Mouse (Mus musculus): ENCODE measurements around the gene Dhx33.
A peak's percentile ranks its signal among the peaks of the same experiment; 100 is the strongest.

The Dhx33 gene

DNA sequence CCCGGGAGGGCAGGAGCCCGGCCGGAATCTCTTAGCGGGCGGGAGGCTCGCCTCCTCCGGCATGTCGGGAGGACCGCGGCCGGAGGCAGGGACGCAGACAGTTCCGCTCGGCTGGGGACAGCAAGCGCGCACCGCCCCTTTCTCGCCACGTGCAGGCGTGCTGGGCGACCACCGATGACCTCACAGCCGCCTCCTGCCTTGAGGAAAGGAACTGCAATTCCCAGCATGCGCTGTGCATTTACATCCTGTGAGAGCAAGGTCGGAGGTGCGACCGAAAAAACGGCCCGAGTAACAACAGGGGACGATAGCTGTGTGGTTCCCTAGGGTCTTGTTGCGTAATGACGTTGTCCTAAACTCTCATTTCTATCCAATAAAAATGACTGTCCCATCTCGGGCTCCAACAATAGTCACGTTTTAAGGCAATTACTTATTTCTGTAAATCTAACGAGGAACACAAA is at the start of gene Dhx33:
Gene Dhx33 (minus strand): TSS at position 122 of the 458 bp plus-strand sequence.
- DNase-seq = peak; percentile 97 to 98

DNA sequence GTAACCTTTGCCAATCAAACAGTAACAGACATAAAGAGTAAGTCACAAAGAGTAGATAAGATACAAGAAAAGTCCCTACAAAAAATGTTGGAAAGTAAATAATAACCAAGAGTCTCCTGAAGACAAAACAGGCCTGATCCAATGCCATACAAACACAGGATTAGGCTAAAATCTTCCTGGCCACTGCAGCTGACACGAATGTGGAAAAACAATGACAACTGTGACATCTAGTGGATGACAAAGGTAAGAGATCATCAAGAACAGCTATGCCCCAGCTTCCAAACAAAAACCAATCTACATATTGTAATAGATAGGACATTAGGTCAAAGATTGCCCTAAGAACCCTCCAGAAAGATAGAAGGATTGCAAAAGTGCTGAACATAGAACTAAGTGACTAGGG is 48.3 kb upstream of the Dhx33 start:
- peak; percentile 39 to 67 for DNase-seq

DNA sequence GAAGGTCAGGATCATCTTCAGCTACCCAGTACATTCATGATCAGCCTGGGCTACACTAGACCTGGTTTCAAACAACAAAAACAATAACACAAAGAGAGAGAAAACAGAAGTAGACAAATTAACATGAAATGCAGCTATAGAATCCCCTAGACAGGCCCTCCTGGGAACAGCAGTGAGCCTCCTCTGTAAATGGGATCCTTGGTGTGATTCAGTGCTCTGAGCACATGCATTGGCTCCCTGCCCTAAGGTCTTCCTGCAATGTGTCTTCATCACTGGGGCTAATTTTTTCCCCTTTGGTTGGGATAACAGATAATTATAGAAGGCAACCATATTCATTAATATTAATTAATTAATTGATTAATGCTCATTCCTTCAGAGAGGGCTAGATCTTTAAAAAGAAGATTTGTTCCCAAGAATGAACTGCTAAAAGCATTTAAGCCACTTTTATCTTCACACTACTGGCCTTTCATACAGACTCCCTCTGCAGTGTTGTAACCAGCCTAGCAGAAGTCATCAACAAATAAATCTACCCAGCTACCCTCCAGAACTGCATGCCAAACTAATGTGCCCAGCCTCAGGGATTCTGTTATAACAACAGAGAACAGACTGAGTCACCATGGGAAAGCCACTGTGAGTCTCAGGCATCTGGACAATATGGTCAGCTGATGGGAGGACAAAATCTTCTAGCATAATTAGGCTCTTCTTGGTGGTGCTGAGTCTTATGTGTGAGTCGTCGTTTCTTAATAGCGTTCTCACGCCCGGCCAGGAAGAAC is 35.5 kb upstream of the Dhx33 start:
- no peak for DNase-seq

DNA sequence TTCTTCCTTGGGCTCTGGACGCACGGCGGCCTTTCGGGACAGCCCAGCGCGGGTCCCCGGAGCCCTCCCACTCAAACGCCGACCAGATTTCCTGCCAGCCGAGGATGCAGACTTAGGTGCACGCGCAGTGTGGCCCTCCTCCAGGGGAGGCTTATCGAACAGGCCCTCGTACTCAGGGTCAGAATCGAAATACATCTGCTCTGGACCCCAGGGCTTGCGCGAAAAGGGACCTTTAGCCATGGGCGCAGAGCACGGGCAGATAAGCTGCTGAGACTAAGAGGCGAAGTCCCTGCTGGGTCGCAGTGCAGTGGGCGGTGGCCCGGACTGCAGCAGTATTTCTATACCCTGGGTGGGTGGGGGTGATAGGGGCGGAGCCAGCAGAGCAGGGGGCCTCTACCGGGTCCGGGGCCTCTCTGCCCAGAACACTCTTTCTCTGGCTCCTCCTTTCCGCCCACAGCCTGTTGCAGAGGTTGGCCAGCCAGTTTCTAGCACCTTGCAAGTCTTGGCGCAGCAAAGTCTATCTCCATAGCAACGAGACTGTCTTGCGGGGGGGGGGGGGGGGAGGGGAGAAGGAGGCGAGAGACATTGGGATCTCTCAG is 29.0 kb upstream of the Dhx33 start, which contains the start of gene 6330403K07Rik:
Gene 6330403K07Rik (minus strand): TSS at position 351 of the 599 bp plus-strand sequence.
- peak; percentile 82 to 87 for DNase-seq

DNA sequence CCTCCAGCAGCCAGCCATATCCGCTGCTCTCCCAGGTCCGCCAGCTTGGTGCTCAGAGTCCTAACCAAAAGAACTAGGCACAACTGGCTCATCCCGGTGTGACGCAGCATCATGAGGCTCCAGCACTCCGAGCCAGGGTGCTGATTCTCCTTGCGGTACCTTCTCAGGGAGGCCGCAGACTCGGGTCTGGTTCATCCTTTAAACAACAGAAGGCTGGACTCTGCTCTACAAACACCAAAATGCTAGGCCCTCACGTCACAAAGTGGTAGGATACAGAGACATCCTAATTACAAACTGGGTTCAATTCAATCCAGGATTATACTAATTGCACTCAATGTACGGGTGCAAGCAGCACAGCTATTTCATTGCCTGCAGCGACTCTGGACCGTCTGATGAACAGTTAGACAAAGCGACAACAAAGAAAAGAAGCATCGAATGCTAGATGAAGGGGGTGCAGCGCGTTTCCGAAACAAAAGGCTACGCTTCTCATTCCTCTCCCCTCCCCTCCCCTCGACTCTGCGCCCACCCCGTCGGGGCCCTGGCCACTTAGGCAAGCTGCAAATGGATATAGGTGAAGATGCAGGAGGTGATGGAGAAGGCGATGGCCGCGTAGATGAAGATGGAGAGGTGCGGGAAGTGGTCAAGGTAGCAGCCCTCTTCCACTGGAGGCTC is 28.4 kb upstream of the Dhx33 start:
- DNase-seq = peak; percentile 37 to 64

DNA sequence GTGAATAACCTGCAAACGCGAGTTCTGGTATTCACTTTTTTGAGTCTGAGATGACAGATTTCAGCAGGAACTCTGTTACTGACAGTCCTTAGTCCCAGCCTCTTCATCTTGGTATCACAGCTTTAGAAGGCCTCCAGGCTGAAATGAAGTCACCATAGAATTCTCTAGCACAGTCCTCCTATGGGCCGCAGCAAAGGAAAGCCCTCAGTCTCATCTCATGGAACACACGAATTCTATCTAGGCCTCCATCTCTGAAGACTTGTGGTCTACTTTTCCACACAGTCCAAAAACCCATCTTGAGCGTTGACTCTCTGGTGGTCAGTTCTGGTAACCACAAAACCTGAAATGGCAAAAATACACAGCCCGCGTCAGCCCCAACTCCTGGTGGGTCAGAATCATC is 27.8 kb upstream of the Dhx33 start:
- no peak for DNase-seq

DNA sequence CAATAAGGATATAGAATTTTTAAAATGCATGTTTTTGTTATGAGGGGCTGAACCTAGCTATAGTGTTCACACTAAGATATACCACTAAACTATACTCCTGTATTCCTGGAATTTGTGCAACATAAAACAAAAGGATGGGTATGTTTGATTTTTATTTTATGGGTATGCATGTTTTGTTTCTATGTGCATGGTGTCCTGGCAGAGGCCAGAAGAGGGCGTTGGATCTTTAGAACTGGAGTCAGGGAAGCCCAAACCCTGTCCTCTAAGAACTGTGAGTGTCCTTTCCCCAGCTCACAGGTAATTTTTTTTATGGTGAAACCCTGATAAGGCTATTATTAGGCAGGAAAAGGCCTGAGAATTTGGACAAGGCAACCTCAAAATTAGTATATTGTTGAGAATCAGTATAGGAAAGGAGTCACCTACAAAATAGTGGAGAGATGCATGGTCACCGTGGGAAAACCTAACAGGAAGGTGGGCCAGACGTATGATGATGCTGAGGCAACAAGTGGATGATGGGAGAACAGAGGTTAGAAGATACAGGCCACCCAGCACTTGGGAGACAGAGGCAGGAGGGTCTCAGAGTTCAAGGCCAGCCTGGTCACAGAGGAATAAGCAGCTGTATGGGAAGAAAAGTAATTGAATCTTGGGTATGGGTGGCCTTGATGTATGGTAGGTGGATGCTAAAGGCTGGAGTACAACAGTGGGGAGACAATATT is 25.3 kb upstream of the Dhx33 start:
- peak; percentile 26 to 28 for DNase-seq

DNA sequence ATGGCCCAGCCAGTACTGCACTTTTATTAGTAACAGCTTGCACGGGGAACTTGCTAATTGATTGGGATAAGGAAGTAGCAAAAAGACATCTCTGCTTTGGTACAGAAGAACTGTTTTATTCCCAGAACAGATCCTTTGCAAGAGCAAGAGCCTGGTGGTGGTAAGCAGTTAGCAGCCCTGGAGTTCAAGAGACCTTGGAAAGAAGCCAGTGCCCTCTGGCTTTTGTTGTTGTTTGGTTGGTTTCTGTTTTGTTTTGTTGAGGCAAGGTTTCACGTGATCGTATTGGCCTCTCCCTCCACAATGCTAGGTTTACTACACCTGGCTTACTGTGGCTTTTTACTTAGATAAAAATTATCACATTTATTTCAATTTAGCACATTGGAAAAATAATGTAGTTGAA is 24.0 kb upstream of the Dhx33 start:
- DNase-seq = no peak

DNA sequence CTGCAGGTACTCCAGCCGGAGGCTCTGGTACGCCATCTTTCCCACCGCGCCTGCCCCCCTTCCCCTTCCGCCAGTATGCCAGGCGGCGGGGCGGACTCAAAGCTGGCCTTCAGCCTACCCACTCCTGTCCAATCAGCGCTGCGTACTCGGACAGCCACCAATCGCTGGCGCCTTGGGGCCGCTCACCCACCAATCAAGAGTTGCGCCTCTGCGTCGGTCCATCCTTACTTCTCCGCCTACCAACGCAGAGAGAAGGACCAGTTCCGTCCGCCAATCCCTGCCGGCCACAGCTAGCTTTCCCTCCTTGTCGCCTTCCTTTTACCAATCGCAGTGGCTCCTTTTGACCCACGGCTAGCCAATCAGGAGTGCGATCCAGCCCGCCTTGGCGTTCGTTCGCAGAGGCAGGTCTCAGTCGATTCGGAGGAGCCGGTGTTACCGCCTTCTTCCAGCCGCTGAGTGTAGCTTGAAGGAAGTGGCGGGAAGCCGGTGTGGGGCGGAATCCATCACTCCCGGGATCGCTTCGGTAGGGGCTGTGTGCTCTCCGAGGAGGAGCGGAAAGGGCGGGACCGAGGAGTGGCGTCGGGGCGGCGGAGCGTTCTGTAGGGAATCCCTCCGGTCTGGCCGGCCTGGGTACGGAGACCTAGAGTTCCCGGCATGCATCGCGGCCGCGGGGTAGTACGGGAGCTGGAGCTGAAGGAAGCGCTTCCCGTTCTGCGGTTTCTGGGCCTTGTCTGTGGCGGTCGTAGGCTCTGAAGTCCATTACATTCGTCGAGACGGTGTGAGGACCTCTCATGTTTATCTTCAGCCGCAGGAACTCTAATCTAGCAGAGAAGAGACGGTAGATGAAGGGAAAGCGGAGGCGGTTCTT is 15.2 kb upstream of the Dhx33 start, which contains the start of the genes Mis12 and Derl2:
Gene Mis12 (plus strand): TSS at position 411 of the 868 bp plus-strand sequence.
Gene Derl2 (minus strand): TSS at position 641 of the 868 bp plus-strand sequence.
- peak; percentile 98 to 99 for DNase-seq

DNA sequence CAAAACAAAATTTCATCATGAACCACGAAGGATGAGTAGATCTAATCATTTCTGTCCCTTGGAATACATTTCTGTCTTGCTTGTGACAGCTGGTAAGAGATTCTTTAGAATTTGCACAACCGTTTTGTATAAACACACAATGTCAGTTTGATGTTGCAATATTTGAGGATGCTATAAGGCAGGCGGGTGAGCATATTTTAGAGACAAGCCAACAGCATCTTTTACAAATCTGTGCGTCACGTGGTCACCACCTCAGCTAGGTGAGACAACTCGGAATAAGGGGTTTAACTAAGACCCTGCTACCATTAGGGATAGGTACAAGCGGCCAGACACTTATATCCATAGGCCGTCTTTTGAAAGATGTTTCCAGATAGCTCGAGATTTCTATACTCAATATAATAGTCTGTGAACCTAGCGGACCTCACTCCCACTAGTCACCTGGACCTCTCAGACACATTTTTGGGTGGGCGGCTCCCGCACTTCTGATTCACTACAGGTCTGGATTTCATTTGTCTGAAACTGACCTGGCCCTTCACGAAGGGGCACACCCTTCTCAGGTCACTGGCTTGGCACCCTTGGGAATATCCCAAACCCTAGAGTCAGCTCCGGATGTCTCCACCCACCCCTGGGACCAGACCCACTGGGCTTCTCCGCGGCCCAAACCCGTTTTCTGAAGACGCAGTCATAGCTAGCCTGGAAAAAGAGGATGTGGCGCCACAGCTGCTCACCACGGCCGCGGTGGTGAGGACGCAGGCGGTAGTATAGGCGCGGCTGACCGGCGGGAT is 14.4 kb upstream of the Dhx33 start:
- DNase-seq = no peak

DNA sequence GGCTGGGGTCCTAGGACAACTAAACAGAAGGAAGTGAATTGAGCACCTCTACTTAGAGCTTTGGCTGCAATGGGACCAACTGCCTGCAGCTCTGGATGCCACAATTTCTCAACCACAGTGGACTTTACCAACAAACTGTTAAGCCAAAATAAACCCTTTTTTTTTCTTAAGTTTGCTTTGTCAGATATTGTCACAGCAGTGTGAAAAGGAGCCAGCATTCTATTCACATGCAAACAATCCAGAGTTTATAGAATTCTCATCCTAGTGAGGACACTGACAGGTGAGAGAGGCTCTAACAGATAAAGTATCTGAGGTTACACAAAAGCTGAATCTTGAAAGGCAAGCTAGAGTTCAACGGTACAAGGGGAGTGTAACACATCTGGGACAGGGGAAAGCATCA is 12.8 kb upstream of the Dhx33 start:
- no peak for DNase-seq

DNA sequence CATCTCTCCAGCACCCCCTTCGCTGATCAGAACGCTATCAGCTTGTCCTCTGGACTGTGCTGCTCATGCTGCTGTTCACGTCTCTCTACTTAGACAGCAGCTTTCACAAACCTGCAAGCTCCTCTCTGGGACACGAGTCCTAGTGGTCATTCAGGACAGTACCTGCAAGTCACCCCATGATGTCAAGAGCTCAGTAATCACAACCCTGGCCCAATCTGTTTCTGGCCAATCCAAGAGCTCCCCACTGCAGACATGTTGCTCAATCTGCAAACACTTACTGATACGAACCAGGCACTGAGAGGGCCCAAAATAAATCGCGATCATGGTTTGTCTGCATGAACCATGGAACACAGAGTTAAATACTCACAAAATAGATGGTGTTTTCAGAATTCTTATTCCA is 8.5 kb upstream of the Dhx33 start:
- no peak for DNase-seq

DNA sequence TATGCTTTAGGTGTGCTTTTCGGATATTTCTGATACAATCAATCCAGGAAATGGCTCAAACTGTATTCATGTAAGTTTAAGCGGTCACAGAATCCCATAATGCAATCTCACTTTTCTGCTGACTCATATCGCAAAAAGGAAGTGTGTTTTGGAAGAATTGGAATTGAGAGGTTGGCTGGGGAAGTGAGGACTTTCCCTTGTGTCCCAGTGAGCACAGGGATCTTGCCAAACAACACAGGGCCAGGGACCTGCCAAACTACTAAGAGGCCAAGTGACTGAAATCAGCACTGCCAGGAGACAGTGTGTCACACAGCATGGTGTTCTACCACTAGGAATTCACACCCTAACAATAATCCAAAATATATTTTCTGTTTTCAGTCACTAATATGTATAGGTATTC is 4.1 kb upstream of the Dhx33 start:
- DNase-seq = peak in 1 of 2 experiments; percentile 14

DNA sequence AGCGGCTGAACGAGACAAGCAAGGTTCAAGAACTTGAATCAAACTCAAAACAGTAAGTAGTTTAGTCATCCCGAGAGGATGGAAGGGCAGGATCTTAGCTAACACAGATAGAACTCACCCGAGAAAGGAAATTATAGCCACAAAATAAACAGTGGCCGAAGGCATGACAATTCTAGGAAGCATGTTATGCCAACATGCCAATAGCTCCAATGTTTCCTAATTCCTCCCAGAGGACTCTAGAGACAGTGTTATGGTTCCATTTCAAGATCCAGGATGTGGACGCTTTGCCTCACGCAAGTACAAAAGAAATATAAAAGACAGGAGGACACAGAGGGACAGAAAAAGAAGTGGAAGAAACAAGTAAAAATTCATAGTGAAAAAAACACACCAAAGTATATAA is 3.6 kb upstream of the Dhx33 start:
- no peak for DNase-seq

DNA sequence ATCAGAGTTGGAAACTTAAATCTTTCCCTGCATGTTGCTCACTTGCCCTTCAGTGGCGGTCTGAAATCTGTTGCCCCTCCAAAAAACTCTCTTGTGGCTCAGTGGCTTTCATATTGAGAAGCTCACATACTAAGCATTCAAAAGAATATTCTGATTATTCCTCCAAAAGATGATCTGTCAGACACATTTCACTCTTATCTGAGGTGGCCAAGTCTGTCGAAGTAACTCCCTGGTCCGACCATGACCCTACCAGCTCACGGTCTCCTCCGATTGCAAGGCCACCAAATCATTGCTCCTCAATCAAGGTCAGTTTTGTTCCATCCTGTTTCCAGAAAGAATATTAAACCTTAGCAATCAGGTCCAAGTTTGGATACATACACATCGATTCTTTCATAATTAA is 2.8 kb upstream of the Dhx33 start:
- DNase-seq = no peak

DNA sequence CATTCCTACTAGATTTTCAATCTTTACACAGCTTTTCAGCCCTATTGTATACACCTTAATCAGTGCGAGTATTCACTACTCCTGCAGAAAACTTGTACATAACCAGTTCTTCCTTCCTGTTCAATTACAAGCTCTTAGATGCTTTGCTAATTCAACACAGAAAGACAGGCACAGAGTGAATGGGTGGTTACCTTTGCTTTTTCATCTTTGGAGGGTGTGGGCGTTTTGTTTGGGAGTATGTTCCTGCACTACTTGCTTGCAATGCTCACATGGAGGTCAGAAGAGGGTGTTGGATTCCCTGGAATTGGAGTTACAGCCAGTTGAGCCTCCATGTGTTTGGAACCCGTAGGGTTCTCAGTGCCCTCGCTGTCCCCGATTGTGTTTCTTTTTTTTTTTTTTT is 809 bp upstream of the Dhx33 start:
- DNase-seq = peak in 1 of 2 experiments; percentile 25

DNA sequence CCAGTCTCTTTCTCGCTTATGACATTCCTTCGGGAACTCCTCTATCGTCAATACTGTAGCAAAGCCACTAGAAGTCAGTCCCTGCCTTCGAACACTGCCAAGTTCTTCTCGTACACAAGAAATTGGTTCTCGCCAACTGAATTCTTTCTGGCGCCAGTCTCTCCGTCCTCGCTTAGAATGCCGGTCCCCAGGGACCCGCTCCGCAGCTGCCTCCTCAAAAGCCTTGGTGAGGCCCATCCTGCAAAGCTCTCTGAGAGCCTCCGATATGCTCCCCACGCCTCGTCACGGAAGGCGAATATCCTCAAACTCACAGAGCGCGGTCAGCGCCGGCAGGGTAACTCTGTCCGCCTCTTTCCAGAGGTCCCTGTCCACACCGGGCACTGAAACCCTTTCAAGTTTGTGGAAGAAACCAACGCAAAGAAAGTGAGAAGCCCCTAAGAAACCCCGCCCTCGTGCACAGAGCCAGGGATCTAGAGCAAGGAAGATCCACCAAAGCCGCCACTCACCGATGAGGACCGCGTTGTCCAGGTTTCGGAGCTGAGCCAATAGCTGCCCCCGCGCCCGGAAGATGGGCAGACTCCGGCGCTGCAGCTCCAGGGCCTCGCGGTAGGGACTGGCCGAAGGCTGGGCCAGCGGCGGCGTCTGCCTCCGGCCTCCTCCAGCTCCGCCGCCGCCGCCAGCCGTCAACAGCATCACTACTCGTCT is 474 bp downstream of the Dhx33 start:
- no peak for DNase-seq

DNA sequence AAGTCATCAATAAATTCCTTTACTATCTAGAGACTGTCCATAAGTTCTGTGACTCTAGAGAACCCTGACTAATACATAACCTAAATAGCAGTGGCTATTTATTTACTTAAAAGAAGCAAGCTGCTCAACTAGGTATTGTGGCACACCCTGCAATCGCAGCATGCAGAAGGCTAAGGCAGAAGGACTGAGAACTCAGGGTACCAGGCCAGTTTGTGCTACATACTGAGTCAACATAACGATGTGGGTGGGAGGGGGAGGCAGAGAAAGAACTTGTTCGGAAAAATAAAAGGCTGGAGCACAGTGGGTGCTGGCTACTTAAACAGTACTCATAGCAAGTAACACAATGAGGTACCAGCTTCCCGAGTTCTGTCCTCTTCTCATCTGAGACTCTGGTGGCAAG is 3.1 kb downstream of the Dhx33 start:
- DNase-seq = no peak

DNA sequence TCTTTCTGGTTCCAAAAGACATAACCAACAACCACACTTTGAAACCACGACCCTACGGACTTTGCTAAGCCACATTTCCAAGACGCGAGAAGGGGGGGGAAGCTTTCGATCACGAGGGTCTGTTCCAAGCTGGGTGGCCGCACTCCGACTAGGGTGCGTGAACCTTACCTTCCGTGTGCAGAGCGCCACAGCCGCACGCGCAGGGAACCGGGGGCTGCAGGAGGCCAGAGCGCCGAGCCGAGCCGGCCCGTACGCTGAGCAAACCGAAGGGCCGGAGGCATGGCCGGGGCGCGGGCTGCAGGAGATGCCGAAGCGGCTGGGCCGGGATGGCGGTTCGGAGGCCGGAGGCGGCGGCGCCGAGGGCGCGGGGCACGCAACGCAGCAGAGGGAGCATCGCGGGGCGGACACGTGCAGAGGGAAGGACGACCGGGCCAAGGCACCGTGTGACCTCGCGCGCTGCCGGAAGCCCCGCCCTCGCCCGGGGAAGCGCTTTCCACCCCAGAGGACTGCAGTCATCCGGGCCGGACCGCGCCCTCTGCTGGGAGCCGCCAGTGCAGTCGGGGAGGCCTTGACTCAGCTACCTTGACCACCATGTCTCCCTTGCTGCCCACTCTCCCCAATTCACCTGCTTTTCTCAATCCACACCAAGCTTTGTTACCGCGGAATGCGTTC is 21.5 kb downstream of the Dhx33 start, which contains the start of gene C1qbp:
Gene C1qbp (minus strand): TSS at position 470 of the 672 bp plus-strand sequence.
- peak; percentile 99 to 100 for DNase-seq

DNA sequence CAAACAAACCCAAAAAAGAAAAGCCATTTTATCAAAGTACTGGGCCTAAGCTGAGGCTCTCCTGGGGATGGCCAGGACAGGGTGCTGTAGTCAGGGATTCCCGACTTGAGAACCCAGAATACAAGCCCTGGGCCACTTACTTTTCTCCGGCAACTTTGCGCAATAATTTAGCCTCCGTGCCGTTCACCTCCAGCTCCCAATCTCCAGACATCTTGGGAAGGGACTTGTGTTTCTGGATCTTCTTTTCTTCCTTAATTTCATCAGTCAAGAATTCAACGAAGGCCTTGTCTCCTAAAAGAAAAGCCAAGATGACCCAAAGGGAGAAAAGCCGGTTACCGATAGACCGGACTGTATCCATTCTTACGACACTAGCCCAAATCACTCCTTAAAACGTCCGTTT is 22.2 kb downstream of the Dhx33 start:
- no peak for DNase-seq
